Mouse (Mus musculus) G1E (cell line): ENCODE data around the gene Bloc1s5.

Experiments
- CTCF ChIP-seq: IDR thresholded peaks from 2 replicates; pipeline ENCODE4 v1.5.1; 2012; ENCODE audit warnings: low read depth, low read length, inconsistent platforms, mixed read lengths
- GATA1 ChIP-seq: IDR thresholded peaks from 2 replicates; pipeline ENCODE4 v1.6.1; 2012; ENCODE audit warnings: borderline replicate concordance, low read length, inconsistent platforms, mixed read lengths

- TF ChIP-seq CTCF (no peak), GATA1 (no peak)
Observed at GRCm38 (mm10) chr13:38634256-38634799, 581 bp downstream of the Bloc1s5 start.
